Mouse (Mus musculus): Measurements from ENCODE around the gene Cldn10. TPM values are rescaled to one million over a fixed set of nuclear protein-coding genes. Genes with fewer than 3 reads are reported as not detected.

Cldn10 gene
- polyA plus RNA-seq, 1 experiment, result 36.4 TPM

- Histone ChIP-seq H3K27ac (ENCODE audit: insufficient read depth, low read length) (no peak overlapping the region), H3K4me3 (ENCODE audit: insufficient read depth, low read length) (no peak overlapping the region), H3K4me1 (ENCODE audit: control insufficient read depth, insufficient read depth, low read length) (no peaks in the 10 kb centered on the region)
- no peak for TF ChIP-seq CTCF (IDR thresholded peaks at IDR 0.05; ENCODE audit: extremely low read depth, insufficient read depth, low read length)
- no peak for TF ChIP-seq POLR2A (IDR thresholded peaks at IDR 0.05; ENCODE audit: extremely low read depth, insufficient read depth, low read length)
Measured at GRCm38 (mm10) chr14:118834313-118834712, 46.6 kb downstream of the Cldn10 start.

GRCm38 (mm10) chr14:118836145-118836544 is 48.4 kb downstream of the Cldn10 start:
- TF ChIP-seq CTCF (IDR thresholded peaks at IDR 0.05; ENCODE audit: extremely low read depth, insufficient read depth, low read length) (no peak), POLR2A (IDR thresholded peaks at IDR 0.05; ENCODE audit: extremely low read depth, insufficient read depth, low read length) (no peak)
- Histone ChIP-seq H3K4me3 (ENCODE audit: insufficient read depth, low read length) (no peak overlapping the region), H3K4me1 (ENCODE audit: control insufficient read depth, insufficient read depth, low read length) (no peaks in the 10 kb centered on the region), H3K27ac (ENCODE audit: insufficient read depth, low read length) (no peak overlapping the region)

- TF ChIP-seq CTCF (IDR thresholded peaks at IDR 0.05; ENCODE audit: extremely low read depth, insufficient read depth, low read length) (no peak), POLR2A (IDR thresholded peaks at IDR 0.05; ENCODE audit: extremely low read depth, insufficient read depth, low read length) (no peak)
- no peak overlapping the region for H3K27ac ChIP-seq (ENCODE audit: insufficient read depth, low read length)
- no peaks in the 10 kb centered on the region for H3K4me1 ChIP-seq (ENCODE audit: control insufficient read depth, insufficient read depth, low read length)
- H3K4me3 ChIP-seq (ENCODE audit: insufficient read depth, low read length), result no peak overlapping the region
Measured at GRCm38 (mm10) chr14:118836754-118837153, 49.0 kb downstream of the Cldn10 start.

DNA sequence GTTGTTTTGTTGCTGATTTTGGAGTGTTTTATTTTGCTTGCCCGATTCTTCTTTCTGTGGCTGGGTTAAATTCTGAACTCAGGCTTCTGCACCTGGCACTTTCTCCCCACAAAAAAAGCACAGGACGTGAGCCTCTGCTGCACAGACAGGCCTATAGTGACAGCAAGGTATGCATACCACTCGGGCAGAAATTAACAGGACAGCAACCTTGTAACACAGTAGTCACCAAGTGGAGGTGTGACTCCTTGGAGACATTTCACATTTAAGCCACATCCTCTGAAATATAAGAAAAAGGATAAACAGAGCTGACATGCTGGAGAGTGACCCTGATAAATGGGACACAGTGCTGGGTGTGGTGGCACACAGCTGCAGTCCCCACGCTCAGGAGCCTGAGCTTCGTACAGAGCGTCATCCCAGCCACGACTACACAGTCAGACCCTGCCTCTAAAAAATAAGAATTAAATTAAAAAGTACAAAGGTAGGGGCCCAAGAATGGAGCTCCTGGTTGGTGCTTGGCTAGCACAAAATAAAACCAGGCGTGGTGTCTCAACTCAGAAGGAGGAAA is 50.9 kb downstream of the Cldn10 start:
- TF ChIP-seq CTCF (IDR thresholded peaks at IDR 0.05; ENCODE audit: extremely low read depth, insufficient read depth, low read length) (no peak), POLR2A (IDR thresholded peaks at IDR 0.05; ENCODE audit: extremely low read depth, insufficient read depth, low read length) (no peak)
- no peak overlapping the region for H3K27ac ChIP-seq (ENCODE audit: insufficient read depth, low read length)
- no peaks in the 10 kb centered on the region for H3K4me1 ChIP-seq (ENCODE audit: control insufficient read depth, insufficient read depth, low read length)
- no peak overlapping the region for H3K4me3 ChIP-seq (ENCODE audit: insufficient read depth, low read length)

- no peak for TF ChIP-seq POLR2A (IDR thresholded peaks at IDR 0.05; ENCODE audit: extremely low read depth, insufficient read depth, low read length)
- no peak for TF ChIP-seq CTCF (IDR thresholded peaks at IDR 0.05; ENCODE audit: extremely low read depth, insufficient read depth, low read length)
- Histone ChIP-seq H3K27ac (ENCODE audit: insufficient read depth, low read length) (no peak overlapping the region), H3K4me3 (ENCODE audit: insufficient read depth, low read length) (no peak overlapping the region), H3K4me1 (ENCODE audit: control insufficient read depth, insufficient read depth, low read length) (no peaks in the 10 kb centered on the region)
Measured at GRCm38 (mm10) chr14:118839416-118839815, 51.7 kb downstream of the Cldn10 start.

GRCm38 (mm10) chr14:118840027-118840426 is 52.3 kb downstream of the Cldn10 start:
- H3K4me1 ChIP-seq (ENCODE audit: control insufficient read depth, insufficient read depth, low read length), result no peaks in the 10 kb centered on the region
- no peak overlapping the region for H3K27ac ChIP-seq (ENCODE audit: insufficient read depth, low read length)
- TF ChIP-seq POLR2A (IDR thresholded peaks at IDR 0.05; ENCODE audit: extremely low read depth, insufficient read depth, low read length), result no peak
- TF ChIP-seq CTCF (IDR thresholded peaks at IDR 0.05; ENCODE audit: extremely low read depth, insufficient read depth, low read length), result no peak
- H3K4me3 ChIP-seq (ENCODE audit: insufficient read depth, low read length), result no peak overlapping the region

DNA sequence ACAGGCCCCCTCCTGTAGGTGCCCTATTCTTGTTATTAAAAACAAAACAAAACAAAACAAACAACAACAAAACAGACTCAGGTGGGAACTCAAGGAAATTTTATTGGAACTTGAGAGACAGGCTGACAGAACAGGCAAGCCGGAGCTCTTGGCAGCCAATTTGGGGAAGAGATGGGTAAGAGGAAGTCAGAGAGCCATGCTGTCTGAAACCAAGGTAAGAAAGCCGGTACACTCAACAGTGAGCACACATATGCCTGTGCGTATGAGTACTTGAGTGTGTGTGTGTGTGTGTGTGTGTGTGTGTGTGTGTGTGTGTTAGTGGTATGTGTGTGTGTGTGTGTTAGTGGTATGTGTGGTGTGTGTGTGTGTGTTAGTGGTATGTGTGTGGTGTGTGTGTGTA is 54.6 kb downstream of the Cldn10 start:
- TF ChIP-seq POLR2A (IDR thresholded peaks at IDR 0.05; ENCODE audit: extremely low read depth, insufficient read depth, low read length), result no peak
- no peak for TF ChIP-seq CTCF (IDR thresholded peaks at IDR 0.05; ENCODE audit: extremely low read depth, insufficient read depth, low read length)
- Histone ChIP-seq H3K4me1 (ENCODE audit: control insufficient read depth, insufficient read depth, low read length) (no peaks in the 10 kb centered on the region), H3K4me3 (ENCODE audit: insufficient read depth, low read length) (no peak overlapping the region), H3K27ac (ENCODE audit: insufficient read depth, low read length) (no peak overlapping the region)

GRCm38 (mm10) chr14:118846834-118847233 is 59.1 kb downstream of the Cldn10 start:
- H3K27ac ChIP-seq (ENCODE audit: insufficient read depth, low read length), result no peak overlapping the region
- no peak overlapping the region for H3K4me3 ChIP-seq (ENCODE audit: insufficient read depth, low read length)
- TF ChIP-seq POLR2A (IDR thresholded peaks at IDR 0.05; ENCODE audit: extremely low read depth, insufficient read depth, low read length) (no peak), CTCF (IDR thresholded peaks at IDR 0.05; ENCODE audit: extremely low read depth, insufficient read depth, low read length) (no peak)
- no peaks in the 10 kb centered on the region for H3K4me1 ChIP-seq (ENCODE audit: control insufficient read depth, insufficient read depth, low read length)

DNA sequence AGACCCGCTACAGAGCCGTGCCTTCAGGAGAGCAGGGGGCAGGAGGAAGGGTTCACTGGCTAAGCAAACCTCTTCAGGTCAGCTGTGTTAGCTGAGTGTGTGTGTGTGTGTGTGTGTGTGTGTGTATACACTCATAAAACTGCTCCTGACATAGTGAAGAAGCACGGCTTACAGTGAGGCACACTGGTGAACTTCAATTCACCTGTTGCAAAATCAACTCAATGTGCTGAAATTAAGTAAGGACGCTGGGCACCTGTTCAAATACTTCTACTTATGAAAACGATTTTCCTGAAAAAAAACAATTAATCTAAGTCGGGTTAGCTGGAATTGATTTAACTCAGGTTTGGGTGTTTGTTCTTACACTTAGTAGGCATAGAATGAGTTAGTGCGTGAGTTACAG is 60.5 kb downstream of the Cldn10 start:
- no peak overlapping the region for H3K27ac ChIP-seq (ENCODE audit: insufficient read depth, low read length)
- no peak overlapping the region for H3K4me3 ChIP-seq (ENCODE audit: insufficient read depth, low read length)
- TF ChIP-seq CTCF (IDR thresholded peaks at IDR 0.05; ENCODE audit: extremely low read depth, insufficient read depth, low read length) (no peak), POLR2A (IDR thresholded peaks at IDR 0.05; ENCODE audit: extremely low read depth, insufficient read depth, low read length) (no peak)

GRCm38 (mm10) chr14:118850011-118850695 is 62.4 kb downstream of the Cldn10 start:
- H3K27ac ChIP-seq (ENCODE audit: insufficient read depth, low read length), result no peak overlapping the region
- no peak overlapping the region for H3K4me3 ChIP-seq (ENCODE audit: insufficient read depth, low read length)
- TF ChIP-seq CTCF (IDR thresholded peaks at IDR 0.05; ENCODE audit: extremely low read depth, insufficient read depth, low read length), result no peak
- TF ChIP-seq POLR2A (IDR thresholded peaks at IDR 0.05; ENCODE audit: extremely low read depth, insufficient read depth, low read length), result no peak
- no peaks in the 10 kb centered on the region for H3K4me1 ChIP-seq (ENCODE audit: control insufficient read depth, insufficient read depth, low read length)

More for the DNA sequence above, 60.5 kb downstream of the Cldn10 start:
- no peaks in the 10 kb centered on the region for H3K4me1 ChIP-seq (ENCODE audit: control insufficient read depth, insufficient read depth, low read length)

All from cortical plate, adult 2 months (tissue).